ENCODE assay signal across 19 mouse cellular contexts in genomic region chr19:53779402-53779801, GRCm38 (mm10).
DNase-seq lines count a peak whose midpoint lies in the region; ATAC-seq and TF ChIP-seq lines count a peak whose summit lies in the region.
"Had no signal": no experiment of that assay in that cellular context is flagged by ENCODE, and none has a peak within 500 bp of the region (broad histone marks: within the 10 kb centered on the region; RNA-seq: fewer than 3 reads in every experiment).

No protein-coding gene starts in this region.

- no peaks in the 10 kb centered on the region for H3K27me3 ChIP-seq in heart, embryonic 14.5 days (ENCODE audit: control insufficient read depth, insufficient read depth, low read length)
- H3K27me3 ChIP-seq in limb, embryonic 10.5 days (ENCODE audit: low read depth, poor library complexity, severe bottlenecking): no peaks in the 10 kb centered on the region
- H3K27me3 ChIP-seq in liver, embryonic 16.5 days (ENCODE audit: control insufficient read depth, insufficient read depth, low read depth, low read length): no peaks in the 10 kb centered on the region
- H3K27me3 ChIP-seq in hindbrain, embryonic 14.5 days (ENCODE audit: control insufficient read depth, insufficient read depth, low read length): no peaks in the 10 kb centered on the region

- peaks cover 8 to 28% of the 10 kb centered on the region in 2 experiments for H3K4me1 ChIP-seq in heart, embryonic 14.5 days (ENCODE audit: control insufficient read depth in 2 of 2, insufficient read depth in 2 of 2, low read length in 2 of 2)
- H3K4me1 ChIP-seq in limb, embryonic 10.5 days: no peaks in the 10 kb centered on the region
- peaks cover 23% of the 10 kb centered on the region for H3K4me1 ChIP-seq in liver, embryonic 16.5 days (ENCODE audit: control insufficient read depth, low read depth, low read length)
- H3K4me1 ChIP-seq in hindbrain, embryonic 14.5 days (replicated peaks; ENCODE audit: control insufficient read depth, insufficient read depth, low read length): no peaks in the 10 kb centered on the region

- peaks cover 2% of the 10 kb centered on the region; the same call in 1 of the 2 replicates for H3K36me3 ChIP-seq in heart, embryonic 14.5 days (ENCODE audit: control insufficient read depth, insufficient read depth, low read length)
- H3K36me3 ChIP-seq in limb, embryonic 10.5 days: no peaks in the 10 kb centered on the region
- H3K36me3 ChIP-seq in liver, embryonic 16.5 days (ENCODE audit: control insufficient read depth, insufficient read depth): no peaks in the 10 kb centered on the region
- H3K36me3 ChIP-seq in hindbrain, embryonic 14.5 days (replicated peaks; ENCODE audit: control insufficient read depth, insufficient read depth): no peaks in the 10 kb centered on the region
- H3K36me3 ChIP-seq: forebrain, embryonic 12.5 days had no signal

- no peak for TF ChIP-seq CTCF in gastrocnemius, adult 2 months (IDR thresholded peaks at IDR 0.05)

- no peaks in the 10 kb centered on the region for H3K9me3 ChIP-seq in heart, embryonic 14.5 days (ENCODE audit: control insufficient read depth, low read length)
- no peaks in the 10 kb centered on the region for H3K9me3 ChIP-seq in limb, embryonic 10.5 days (replicated peaks)
- H3K9me3 ChIP-seq in liver, embryonic 16.5 days (replicated peaks; ENCODE audit: control insufficient read depth, low read length): no peaks in the 10 kb centered on the region
- H3K9me3 ChIP-seq in hindbrain, embryonic 14.5 days (ENCODE audit: control insufficient read depth, low read length): no peaks in the 10 kb centered on the region
- H3K9me3 ChIP-seq: forebrain, embryonic 12.5 days had no signal

- DNase-seq in gastrocnemius, adult 2 months: no peak
- DNase-seq in gastrocnemius, adult 8-10 months (ENCODE audit: low spot score in 2 of 2): no peak
- DNase-seq in heart, postnatal 25 days (ENCODE audit: low spot score): no peak
- no peak for DNase-seq in limb, embryonic 10.5 days (ENCODE audit: low spot score)
- no peak for DNase-seq in kidney, postnatal 36 days
- no peak for DNase-seq in hindbrain, embryonic 14.5 days (ENCODE audit: low spot score)
- DNase-seq: adrenal gland, postnatal 25 days; cerebellum, adult 2 months; cerebellum, postnatal 36 days; gastrocnemius, postnatal 10 days; kidney, adult 2 months; kidney, postnatal 10 days; lung, postnatal 10 days; right cerebral cortex, postnatal 25 days; thymus, adult 2 months had no signal

- H3K4me3 ChIP-seq in gastrocnemius, adult 2 months: no peak overlapping the region
- no peak overlapping the region for H3K4me3 ChIP-seq in heart, embryonic 14.5 days (ENCODE audit: control insufficient read depth in 1 of 2, insufficient read depth in 1 of 2, low read depth in 1 of 2, low read length in 2 of 2)
- H3K4me3 ChIP-seq in limb, embryonic 10.5 days: no peak overlapping the region
- no peak overlapping the region for H3K4me3 ChIP-seq in liver, embryonic 16.5 days (ENCODE audit: low read depth, low read length)
- H3K4me3 ChIP-seq in hindbrain, embryonic 14.5 days (replicated peaks; ENCODE audit: low read length): no peak overlapping the region
- H3K4me3 ChIP-seq: forebrain, embryonic 12.5 days had no signal

- intact Hi-C loops in gastrocnemius, adult 2 months (cut with DNase I): no loop called here
- intact Hi-C loops in heart, postnatal 25 days (cut with DNase I): no loop called here

- peak overlapping the region; percentile 40; the same call in 1 of the 2 replicates for H3K9ac ChIP-seq in heart, embryonic 14.5 days (ENCODE audit: low read length)
- H3K9ac ChIP-seq in liver, embryonic 16.5 days (ENCODE audit: low read depth, low read length): no peak overlapping the region
- H3K9ac ChIP-seq in hindbrain, embryonic 14.5 days: no peak overlapping the region
- H3K9ac ChIP-seq: forebrain, embryonic 12.5 days had no signal

- H3K27ac ChIP-seq in gastrocnemius, adult 2 months: 0 out of 2 replicates have a peak overlapping the region, but pooled peaks have one; percentile 17
- peak overlapping the region; percentile 34 to 55; a peak in 2 of 4 replicates for H3K27ac ChIP-seq in heart, embryonic 14.5 days (replicated peaks in 1 of 2; ENCODE audit: control insufficient read depth in 1 of 2, insufficient read depth in 1 of 2, low read depth in 2 of 2, low read length in 2 of 2)
- H3K27ac ChIP-seq in limb, embryonic 10.5 days: peak overlapping the region; percentile 5; the same call in 1 of the 2 replicates
- H3K27ac ChIP-seq in liver, embryonic 16.5 days (ENCODE audit: low read length): no peak overlapping the region
- no peak overlapping the region for H3K27ac ChIP-seq in hindbrain, embryonic 14.5 days
- H3K27ac ChIP-seq: forebrain, embryonic 12.5 days had no signal

- no peak for ATAC-seq in heart, embryonic 14.5 days (ENCODE audit: insufficient number of reproducible peaks, insufficient read depth, low FRiP score, low read depth)
- peak; percentile 64 for ATAC-seq in liver, embryonic 16.5 days (ENCODE audit: low read depth)
- ATAC-seq in hindbrain, embryonic 14.5 days (ENCODE audit: low FRiP score): no peak
- ATAC-seq: midbrain, embryonic 16.5 days had no signal

- 57% methylated on average over 9 of the region's 9 CpGs for WGBS in heart, embryonic 14.5 days
- WGBS in limb, embryonic 10.5 days: 80% methylated on average over 9 of the region's 9 CpGs
- 60% methylated on average over 9 of the region's 9 CpGs for WGBS in liver, embryonic 16.5 days (ENCODE audit: insufficient replicate concordance)
- 89% methylated on average over 9 of the region's 9 CpGs for WGBS in hindbrain, embryonic 14.5 days

- H3K4me2 ChIP-seq in heart, embryonic 14.5 days (ENCODE audit: low read length): no peak overlapping the region
- no peak overlapping the region for H3K4me2 ChIP-seq in liver, embryonic 16.5 days (ENCODE audit: low read depth, low read length)
- H3K4me2 ChIP-seq in hindbrain, embryonic 14.5 days (replicated peaks): no peak overlapping the region
- H3K4me2 ChIP-seq: forebrain, embryonic 12.5 days had no signal

Comparison
In these comparisons a context has a peak if more than half of its experiments do, and no peak if none do; other contexts are left out.
1. H3K27ac ChIP-seq: peak in gastrocnemius, adult 2 months (single experiment), heart, embryonic 14.5 days (2 of 2) and limb, embryonic 10.5 days (single experiment); none in liver, embryonic 16.5 days (single experiment) and hindbrain, embryonic 14.5 days (single experiment).